Mouse (Mus musculus): ENCODE results near the gene Bbs9. TPM values are rescaled to one million over a fixed set of nuclear protein-coding genes. Genes with fewer than 3 reads are reported as not detected.

Gene Bbs9
- polyA plus RNA-seq, 1 experiment from 2014 or later = 7.1 TPM

DNA sequence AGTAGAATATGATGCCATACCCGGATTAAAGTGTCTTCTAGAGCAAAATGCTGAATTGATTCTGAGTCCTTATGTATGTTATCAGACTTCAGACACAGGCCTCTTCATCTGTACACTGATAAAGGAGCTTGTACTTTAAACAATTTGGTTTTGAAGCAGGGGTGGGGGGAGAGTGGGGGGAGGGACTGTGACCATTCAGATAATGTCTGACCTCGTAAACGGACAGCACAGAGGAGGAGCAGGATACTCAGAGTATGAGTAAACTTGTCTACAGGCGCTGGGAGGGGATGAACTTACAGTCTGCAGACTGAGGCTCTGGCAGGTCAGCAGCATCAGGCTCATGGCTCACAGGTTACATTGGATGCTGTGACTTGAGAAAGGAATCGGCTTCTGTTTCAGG is 331.0 kb downstream of the Bbs9 start:
- H3K27me3 ChIP-seq (replicated peaks; ENCODE audit: insufficient read depth, low read length) = no peaks in the 10 kb centered on the region
- 27% methylated on average over 5 of the region's 5 CpGs for whole genome bisulfite sequencing
- no peak overlapping the region for H3K9ac ChIP-seq (replicated peaks; ENCODE audit: low read depth)
- no peak overlapping the region for H3K4me3 ChIP-seq (ENCODE audit: low read depth, low read length)
- no peaks in the 10 kb centered on the region for H3K9me3 ChIP-seq (ENCODE audit: low read length)
- ATAC-seq (no peak), DNase-seq (ENCODE audit: low spot score) (no peak)
- H3K36me3 ChIP-seq (ENCODE audit: insufficient read depth, low read length) = no peaks in the 10 kb centered on the region
- H3K4me1 ChIP-seq (ENCODE audit: insufficient read depth, low read depth, low read length) = no peaks in the 10 kb centered on the region
- H3K27ac ChIP-seq (ENCODE audit: low read length) = no peak overlapping the region
- TF ChIP-seq CTCF (IDR thresholded peaks at IDR 0.05) = no peak
- no peak for TF ChIP-seq EP300 (IDR thresholded peaks at IDR 0.05)
- no peak overlapping the region for H3K4me2 ChIP-seq (replicated peaks; ENCODE audit: low read depth, low read length)

DNA sequence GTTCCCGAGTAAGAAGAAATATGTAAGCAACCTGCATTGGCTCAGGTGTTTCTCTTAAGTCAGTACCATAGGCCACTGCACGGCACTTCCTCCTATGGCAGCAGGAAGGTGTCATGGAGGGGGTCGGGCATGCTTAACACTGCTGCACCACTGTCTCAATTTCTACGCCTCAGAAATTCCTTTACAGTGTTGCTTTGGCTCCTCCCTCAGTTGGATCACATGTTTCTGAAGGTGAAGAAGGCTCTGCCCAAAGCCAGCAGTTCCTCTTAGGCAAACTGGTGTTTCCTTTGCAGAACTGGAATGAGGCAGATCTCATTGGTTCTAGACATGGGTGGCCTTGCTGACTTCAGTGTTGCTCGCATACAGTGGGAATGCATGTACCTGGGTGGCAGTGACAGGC is 332.2 kb downstream of the Bbs9 start:
- H3K4me3 ChIP-seq (ENCODE audit: low read depth, low read length) = no peak overlapping the region
- WGBS = 79% methylated on average over 5 of the region's 5 CpGs
- TF ChIP-seq CTCF (IDR thresholded peaks at IDR 0.05) (no peak), EP300 (IDR thresholded peaks at IDR 0.05) (no peak)
- H3K4me2 ChIP-seq (replicated peaks; ENCODE audit: low read depth, low read length) = no peak overlapping the region
- no peaks in the 10 kb centered on the region for H3K36me3 ChIP-seq (ENCODE audit: insufficient read depth, low read length)
- no peaks in the 10 kb centered on the region for H3K27me3 ChIP-seq (replicated peaks; ENCODE audit: insufficient read depth, low read length)
- no peaks in the 10 kb centered on the region for H3K4me1 ChIP-seq (ENCODE audit: insufficient read depth, low read depth, low read length)
- DNase-seq (ENCODE audit: low spot score) (no peak), ATAC-seq (no peak)
- no peak overlapping the region for H3K27ac ChIP-seq (ENCODE audit: low read length)
- H3K9me3 ChIP-seq (ENCODE audit: low read length) = no peaks in the 10 kb centered on the region
- H3K9ac ChIP-seq (replicated peaks; ENCODE audit: low read depth) = no peak overlapping the region

DNA sequence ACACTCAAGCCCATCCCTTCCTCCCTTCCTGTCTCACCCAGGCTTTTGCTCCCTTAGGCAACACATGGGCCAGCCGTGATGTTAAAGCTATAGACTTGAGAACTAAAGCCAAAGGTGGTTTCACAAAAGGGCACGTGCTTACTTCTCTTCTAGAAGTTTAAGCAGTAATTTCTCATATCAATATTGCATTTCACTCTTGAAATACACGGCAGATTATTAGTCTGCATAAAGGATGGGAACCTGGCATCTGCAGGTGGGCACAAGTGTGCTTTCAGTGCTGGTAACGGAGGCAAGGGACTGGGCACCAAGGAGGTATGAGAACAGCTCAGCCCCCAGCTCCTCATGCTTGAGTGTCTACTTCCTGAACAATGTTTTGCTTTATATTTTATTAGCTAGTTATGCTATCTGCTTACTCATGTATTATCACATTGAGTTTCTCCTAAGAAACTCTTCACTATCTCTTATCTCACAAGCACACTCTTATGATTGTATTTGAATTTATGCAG is 334.2 kb downstream of the Bbs9 start:
- Histone ChIP-seq H3K36me3 (ENCODE audit: insufficient read depth, low read length) (no peaks in the 10 kb centered on the region), H3K4me2 (replicated peaks; ENCODE audit: low read depth, low read length) (no peak overlapping the region), H3K4me3 (ENCODE audit: low read depth, low read length) (no peak overlapping the region), H3K4me1 (ENCODE audit: insufficient read depth, low read depth, low read length) (peaks cover under 1% of the 10 kb centered on the region; the same call in 1 of the 2 replicates), H3K27me3 (replicated peaks; ENCODE audit: insufficient read depth, low read length) (no peaks in the 10 kb centered on the region), H3K9me3 (ENCODE audit: low read length) (no peaks in the 10 kb centered on the region), H3K27ac (ENCODE audit: low read length) (no peak overlapping the region), H3K9ac (replicated peaks; ENCODE audit: low read depth) (no peak overlapping the region)
- WGBS = 84% methylated on average over 4 of the region's 4 CpGs
- DNase-seq (ENCODE audit: low spot score) (no peak), ATAC-seq (no peak)
- TF ChIP-seq CTCF (IDR thresholded peaks at IDR 0.05) (no peak), EP300 (IDR thresholded peaks at IDR 0.05) (no peak)

DNA sequence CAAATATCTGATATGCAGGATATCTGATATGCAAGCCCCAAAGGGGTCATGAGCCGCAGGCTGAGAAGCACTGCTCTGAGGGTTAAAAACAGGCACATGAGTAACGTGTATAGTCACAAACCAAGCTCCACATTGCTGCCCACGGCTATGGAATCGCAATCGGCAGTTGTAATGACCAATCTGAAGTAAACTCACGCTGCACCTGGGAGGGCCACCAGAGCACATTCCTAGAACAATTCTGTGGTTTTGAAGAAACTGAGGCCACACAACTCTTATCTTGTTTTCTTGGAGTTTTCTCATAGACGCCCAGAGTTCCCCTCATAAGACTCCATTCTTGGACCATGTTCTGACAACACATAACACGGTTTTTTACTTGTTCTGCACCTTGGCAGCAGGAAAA is 334.9 kb downstream of the Bbs9 start:
- Histone ChIP-seq H3K9ac (replicated peaks; ENCODE audit: low read depth) (no peak overlapping the region), H3K36me3 (ENCODE audit: insufficient read depth, low read length) (no peaks in the 10 kb centered on the region), H3K4me1 (ENCODE audit: insufficient read depth, low read depth, low read length) (peaks cover 3% of the 10 kb centered on the region; the same call in 1 of the 2 replicates), H3K4me3 (ENCODE audit: low read depth, low read length) (no peak overlapping the region), H3K27me3 (replicated peaks; ENCODE audit: insufficient read depth, low read length) (no peaks in the 10 kb centered on the region), H3K4me2 (replicated peaks; ENCODE audit: low read depth, low read length) (no peak overlapping the region), H3K9me3 (ENCODE audit: low read length) (no peaks in the 10 kb centered on the region), H3K27ac (ENCODE audit: low read length) (no peak overlapping the region)
- 89% methylated on average over 8 of the region's 8 CpGs for WGBS
- TF ChIP-seq EP300 (IDR thresholded peaks at IDR 0.05) (no peak), CTCF (IDR thresholded peaks at IDR 0.05) (no peak)
- DNase-seq (ENCODE audit: low spot score) (no peak), ATAC-seq (no peak)

DNA sequence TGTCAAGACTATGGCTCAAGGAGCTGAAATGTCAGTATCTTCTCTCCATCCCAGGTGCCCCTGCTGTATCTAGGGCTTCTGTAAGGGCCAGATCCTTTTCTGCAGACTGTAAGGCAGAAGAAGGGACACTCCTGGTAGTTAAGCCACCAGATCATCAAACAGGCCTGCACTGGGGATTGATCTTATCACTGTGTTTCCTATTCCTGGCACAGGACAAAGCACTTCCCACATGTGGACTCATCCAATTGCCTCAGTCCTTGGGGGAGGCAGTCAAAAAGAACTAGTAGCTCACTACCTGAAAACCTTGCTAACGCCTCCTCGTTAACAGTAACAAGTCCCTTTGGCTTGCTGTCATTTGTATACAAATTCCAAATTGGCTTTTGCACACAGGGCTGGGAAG is 336.4 kb downstream of the Bbs9 start:
- Histone ChIP-seq H3K4me3 (ENCODE audit: low read depth, low read length) (no peak overlapping the region), H3K9me3 (ENCODE audit: low read length) (no peaks in the 10 kb centered on the region), H3K9ac (replicated peaks; ENCODE audit: low read depth) (no peak overlapping the region), H3K4me1 (ENCODE audit: insufficient read depth, low read depth, low read length) (peaks cover 3% of the 10 kb centered on the region; the same call in 1 of the 2 replicates), H3K36me3 (ENCODE audit: insufficient read depth, low read length) (no peaks in the 10 kb centered on the region), H3K4me2 (replicated peaks; ENCODE audit: low read depth, low read length) (no peak overlapping the region), H3K27me3 (replicated peaks; ENCODE audit: insufficient read depth, low read length) (no peaks in the 10 kb centered on the region), H3K27ac (ENCODE audit: low read length) (no peak overlapping the region)
- WGBS = 83% methylated on average over 2 of the region's 2 CpGs
- no peak for TF ChIP-seq EP300 (IDR thresholded peaks at IDR 0.05)
- ATAC-seq (no peak), DNase-seq (ENCODE audit: low spot score) (no peak)

DNA sequence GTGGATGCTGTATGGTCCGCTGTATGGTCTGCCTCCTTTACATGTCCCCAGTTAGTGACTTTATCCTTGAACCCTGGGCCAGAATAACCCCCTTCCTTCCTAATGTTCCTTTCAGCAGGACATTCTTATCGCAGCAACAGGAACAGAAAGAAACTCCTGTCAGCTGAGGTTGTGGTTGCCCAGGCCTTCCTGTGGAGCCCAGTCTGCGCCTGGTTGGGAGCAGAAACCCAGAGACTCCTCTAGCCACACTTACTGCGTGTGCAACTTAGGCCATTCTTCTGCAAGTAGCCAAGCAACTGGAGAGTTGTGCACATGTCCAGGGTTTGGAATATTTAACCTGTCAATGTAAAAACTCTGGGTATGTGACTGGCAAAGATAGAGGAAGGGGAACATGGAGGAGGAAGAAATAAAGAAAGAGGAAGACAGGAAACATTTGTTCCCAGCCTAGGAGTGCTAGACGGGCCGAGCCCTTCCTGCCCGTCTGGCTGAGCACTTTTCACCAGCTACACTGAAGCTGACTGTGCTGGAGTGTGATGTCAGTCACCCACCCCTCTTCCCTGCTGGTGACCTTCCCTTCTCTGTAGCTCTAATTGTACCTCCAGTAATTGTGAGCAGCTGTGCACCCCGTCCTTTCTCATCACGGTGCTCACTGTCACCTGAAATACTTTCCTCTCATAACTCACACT is 339.0 kb downstream of the Bbs9 start:
- H3K36me3 ChIP-seq (ENCODE audit: insufficient read depth, low read length) = no peaks in the 10 kb centered on the region
- peaks cover 3% of the 10 kb centered on the region; the same call in 1 of the 2 replicates for H3K4me1 ChIP-seq (ENCODE audit: insufficient read depth, low read depth, low read length)
- 50% methylated on average over 9 of the region's 9 CpGs for WGBS
- H3K27ac ChIP-seq (ENCODE audit: low read length) = no peak overlapping the region
- H3K9me3 ChIP-seq (ENCODE audit: low read length) = no peaks in the 10 kb centered on the region
- no peaks in the 10 kb centered on the region for H3K27me3 ChIP-seq (replicated peaks; ENCODE audit: insufficient read depth, low read length)
- no peak for TF ChIP-seq EP300 (IDR thresholded peaks at IDR 0.05)
- no peak for ATAC-seq
- H3K4me2 ChIP-seq (replicated peaks; ENCODE audit: low read depth, low read length) = no peak overlapping the region
- H3K9ac ChIP-seq (replicated peaks; ENCODE audit: low read depth) = no peak overlapping the region
- H3K4me3 ChIP-seq (ENCODE audit: low read depth, low read length) = no peak overlapping the region
- DNase-seq (ENCODE audit: low spot score) = no peak
